ENCODE assay signal across 8 mouse cellular contexts in the genomic region with DNA sequence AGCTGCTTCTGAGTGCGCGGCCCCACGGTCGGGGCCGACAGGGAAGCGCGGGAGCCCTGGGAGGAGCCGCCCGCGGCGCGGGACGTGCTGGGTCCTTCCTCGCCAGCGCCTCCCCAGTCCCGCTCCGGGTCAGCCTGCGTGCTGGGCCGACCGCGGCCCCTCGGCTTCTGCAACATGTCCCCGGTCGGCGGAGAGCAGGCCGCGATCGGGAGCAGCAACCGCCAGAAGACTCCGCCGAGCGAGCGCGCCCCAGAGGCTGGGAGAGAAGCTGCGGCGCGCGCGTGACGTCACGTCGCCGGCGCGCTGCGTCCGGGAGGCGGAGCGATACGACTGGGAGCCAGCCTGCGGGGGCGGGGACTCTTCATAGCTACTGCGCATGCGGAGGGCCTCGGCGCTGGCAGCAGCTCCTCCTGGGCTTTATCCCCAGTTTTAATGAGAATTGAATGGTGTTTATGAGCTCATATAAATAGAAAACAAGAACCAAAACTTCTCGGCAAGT. TPM values are rescaled to one million over a fixed set of nuclear protein-coding genes. Genes with fewer than 3 reads are reported as not detected.
DNase-seq lines count a peak whose midpoint lies in the region; ATAC-seq and TF ChIP-seq lines count a peak whose summit lies in the region.

A gene (minus strand): TSS at position 255 of the 499 bp plus-strand sequence.

- peak within 1 kb of the TSS; percentile 88 for H3K4me2 ChIP-seq in hindbrain, postnatal 0 days (ENCODE audit: low read depth, low read length)

- WGBS in hindbrain, postnatal 0 days, result under 1% methylated on average over 57 of the region's 57 CpGs

- no peaks in the 10 kb centered on the region for H3K27me3 ChIP-seq in hindbrain, postnatal 0 days (ENCODE audit: insufficient read depth, low read length)

- H3K4me3 ChIP-seq in gastrocnemius, adult 2 months, result peak within 1 kb of the TSS; percentile 92
- peak within 1 kb of the TSS; percentile 96 for H3K4me3 ChIP-seq in hindbrain, postnatal 0 days (ENCODE audit: low read length)
- H3K4me3 ChIP-seq in left cerebral cortex, adult 2 months, result peak within 1 kb of the TSS; percentile 83

- intact Hi-C loops in gastrocnemius, adult 2 months (cut with DNase I), result no loop called here
- intact Hi-C loops in left cerebral cortex, adult 2 months (cut with DNase I), result loop anchor here (2.0 to 5.0 kb wide), 2 partner anchors 32 to 95 kb away; no protein-coding TSS in a partner anchor

- TF ChIP-seq CTCF in gastrocnemius, adult 2 months (IDR thresholded peaks at IDR 0.05), result peak; percentile 32; the same call in 1 of the 2 replicates
- TF ChIP-seq CTCF in hindbrain, postnatal 0 days (IDR thresholded peaks at IDR 0.05; ENCODE audit: low read depth), result peak; percentile 28
- peak; percentile 27 for TF ChIP-seq CTCF in left cerebral cortex, adult 2 months (IDR thresholded peaks at IDR 0.05)

- DNase-seq in ZHBTc4 (ENCODE audit: low read depth, low spot score), result peak; percentile 98
- peak; percentile 97 for DNase-seq in gastrocnemius, adult 2 months
- peak; percentile 99 for DNase-seq in hindbrain, postnatal 0 days (ENCODE audit: low spot score)
- peak; percentile 98 for DNase-seq in left cerebral cortex, adult 2 months (ENCODE audit: extremely low spot score in 1 of 2, low spot score in 2 of 2)
- peak; percentile 97 to 98 for DNase-seq in right cerebral cortex, adult 2 months (ENCODE audit: low spot score in 2 of 2)
- DNase-seq in urinary bladder, postnatal 14 days (ENCODE audit: low spot score), result peak; percentile 96

- H3K4me1 ChIP-seq in hindbrain, postnatal 0 days (ENCODE audit: insufficient read depth, low read length), result peaks cover 15% of the 10 kb centered on the region

- no peaks in the 10 kb centered on the region for H3K9me3 ChIP-seq in hindbrain, postnatal 0 days (ENCODE audit: low read length)

- H3K9ac ChIP-seq in hindbrain, postnatal 0 days (replicated peaks; ENCODE audit: low read length), result peak within 1 kb of the TSS; percentile 95

- H3K27ac ChIP-seq in gastrocnemius, adult 2 months, result peak within 1 kb of the TSS; percentile 92
- H3K27ac ChIP-seq in hindbrain, postnatal 0 days, result peak within 1 kb of the TSS; percentile 97
- peak within 1 kb of the TSS; percentile 96 for H3K27ac ChIP-seq in left cerebral cortex, adult 2 months

- no peaks in the 10 kb centered on the region for H3K36me3 ChIP-seq in hindbrain, postnatal 0 days (ENCODE audit: insufficient read depth, low read length)

- ATAC-seq in common myeloid progenitor, adult 5-6 weeks (replicated peaks; ENCODE audit: low read depth, poor library complexity, severe bottlenecking), result peak; percentile 94
- peak; percentile 97 for ATAC-seq in hindbrain, postnatal 0 days
- ATAC-seq in megakaryocyte, adult 5-6 weeks (ENCODE audit: poor library complexity, severe bottlenecking), result peak; percentile 96

RNA-seq across cellular contexts. Expression of the gene that starts here (rescaled TPM):
- total RNA-seq in common myeloid progenitor, adult 5-6 weeks (2017), result 5.5 and 6.4 TPM in 2 replicates
- 1 to 10 TPM; 2.2 to 2.7 TPM for total RNA-seq in gastrocnemius, adult 2 months (2021)
- total RNA-seq in hindbrain, postnatal 0 days (2014; rRNA removed), result 18.4 and 19.3 TPM in 2 replicates
- polyA plus RNA-seq in hindbrain, postnatal 0 days (2015; fragmentation: Nextera tagmentation; extraction: Ambion mirVana), result 10.2 and 10.5 TPM in 2 replicates
- total RNA-seq in left cerebral cortex, adult 2 months (2021), result 10 to 100 TPM; 12.2 to 13.1 TPM
- 3.6 and 5.2 TPM in 2 replicates for total RNA-seq in megakaryocyte, adult 5-6 weeks (2015)
- 3.8 TPM in 2 replicates for total RNA-seq in megakaryocyte, adult 5-6 weeks (2017)

Comparison
In these comparisons a context has a peak if more than half of its experiments do, and no peak if none do; other contexts are left out.
1. Peak in every context shown above with its lines: DNase-seq, ATAC-seq, H3K4me3 ChIP-seq and H3K27ac ChIP-seq.